Mouse (Mus musculus) lung, embryonic 16.5 days (tissue): Measurements from ENCODE around the gene Rinl. TPM values are rescaled to one million over a fixed set of nuclear protein-coding genes. Genes with fewer than 3 reads are reported as not detected.
A peak's percentile ranks its signal among the peaks of the same experiment; 100 is the strongest.

Source experiments
- ATAC-seq: fragments of 200-750 bp; cut with Nextera tagmentation; 2 replicates; pipeline ENCODE4 v1.8.0; 2017; ENCODE audit warnings: low read depth, mild to moderate bottlenecking, moderate library complexity
- H3K27ac ChIP-seq: fragments of 300-500 bp; sonication (generic); 2 replicates; pipeline ENCODE4 v1.5.1; 2014; ENCODE audit warnings: mild to moderate bottlenecking, control low read depth, low read length
- H3K27me3 ChIP-seq: fragments of 300-500 bp; sonication (generic); 2 replicates; pipeline ENCODE4 v1.6.1; 2014; ENCODE audit warnings: low read depth, low read length, mixed read lengths; ENCODE audit not compliant: control insufficient read depth, insufficient read depth
- H3K36me3 ChIP-seq: fragments of 300-500 bp; sonication (generic); 2 replicates; pipeline ENCODE4 v1.6.1; 2014; ENCODE audit warnings: low read length; ENCODE audit not compliant: control insufficient read depth, insufficient read depth
- H3K4me1 ChIP-seq: fragments of 300-500 bp; sonication (generic); replicated peaks from 2 replicates; pipeline ENCODE4 v1.6.1; 2014; ENCODE audit warnings: low read length, mixed read lengths; ENCODE audit not compliant: control insufficient read depth, insufficient read depth
- H3K4me2 ChIP-seq: fragments of 300-500 bp; sonication (generic); 2 replicates; pipeline ENCODE4 v1.6.1; 2014; ENCODE audit warnings: low read depth, low read length, control low read depth
- H3K4me3 ChIP-seq: fragments of 300-500 bp; sonication (generic); 2 replicates; pipeline ENCODE4 v1.5.1; 2014; ENCODE audit warnings: mild to moderate bottlenecking, low read length, control low read depth
- H3K9ac ChIP-seq: fragments of 300-500 bp; sonication (generic); 2 replicates; pipeline ENCODE4 v1.6.1; 2014; ENCODE audit warnings: low read length, control low read depth
- H3K9me3 ChIP-seq: fragments of 300-500 bp; sonication (generic); 2 replicates; pipeline ENCODE4 v1.6.1; 2016; ENCODE audit warnings: low read length; ENCODE audit not compliant: control insufficient read depth
- WGBS: fragments of 180-500 bp; shearing (Covaris S2); extraction: QIAGEN DNeasy Blood & Tissue Kit; methylation state at CpG from one replicate; pipeline ENCODE4 v1.1.7; 2014; 5-methylcytosine and 5-hydroxymethylcytosine counted together
- polyA plus RNA-seq: library from polyadenylated mRNA; unstranded; fragments of >200 nt; fragmentation: Nextera tagmentation; extraction: Ambion mirVana; gene quantifications from 2 replicates; pipeline ENCODE4 v1.2.1, GENCODE M21; 2015

Rinl gene
- polyA plus RNA-seq, 1 experiment from 2014 or later, result 9.2 TPM

DNA sequence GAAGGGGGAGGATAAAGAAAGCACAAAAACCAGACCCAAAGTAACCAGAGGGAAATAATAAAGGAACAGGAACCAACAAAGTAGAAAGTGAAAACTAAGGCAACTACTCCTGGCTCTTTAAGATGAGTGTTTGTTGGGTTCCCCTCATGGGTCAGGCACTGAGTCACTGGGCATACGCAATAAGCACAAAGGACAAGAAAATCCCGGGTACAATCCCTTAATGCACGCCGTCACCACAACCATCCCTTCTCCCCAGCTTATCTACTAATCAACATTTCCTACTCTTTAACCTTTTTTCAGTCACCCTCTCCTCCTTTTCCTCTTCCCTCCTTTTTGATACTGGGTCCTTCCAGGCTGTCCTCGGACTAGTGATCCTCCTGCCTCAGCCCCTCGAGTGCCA, 23.6 kb upstream of the Rinl start:
- H3K9me3 ChIP-seq, result no peaks in the 10 kb centered on the region
- ATAC-seq, result no peak

DNA sequence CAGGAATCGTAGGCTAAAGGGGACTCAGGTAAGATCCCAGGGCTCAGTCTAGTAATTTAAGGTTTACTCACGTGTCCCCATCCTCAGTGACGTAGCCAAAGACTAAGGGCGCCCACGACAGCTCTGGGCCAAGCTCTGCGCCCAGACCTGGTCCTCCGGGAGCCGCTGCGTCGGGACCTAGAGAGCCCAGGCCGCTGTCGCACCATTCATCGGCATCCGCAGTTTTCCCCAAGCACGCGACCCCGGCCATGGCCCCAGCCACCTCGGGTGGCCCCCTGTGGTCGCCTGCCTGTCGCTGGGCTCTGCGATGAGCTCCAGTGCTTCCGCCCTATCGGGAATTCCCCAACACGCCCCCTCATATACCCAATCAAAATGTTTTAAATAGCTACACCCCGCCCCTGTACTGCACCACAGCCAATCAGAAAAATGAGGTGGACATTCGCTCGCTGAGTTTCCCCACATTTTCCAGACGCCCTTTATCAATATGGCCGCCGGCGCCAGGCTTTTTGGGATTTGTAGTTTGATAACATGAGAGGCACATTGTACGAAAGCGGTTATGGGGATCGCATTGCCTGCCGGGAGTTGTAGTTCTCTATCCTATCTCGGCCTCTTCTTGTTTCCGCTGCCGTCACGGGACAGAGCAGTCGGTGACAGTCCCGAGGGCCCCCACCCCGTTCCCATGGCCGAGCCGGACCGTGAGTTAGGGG, 22.4 kb upstream of the Rinl start, which contains the start of gene Sirt2:
Gene Sirt2, plus strand, starts transcription at position 563 of the 707 bp plus-strand sequence.
- Histone ChIP-seq H3K9ac (peak within 1 kb of the TSS; percentile 83), H3K4me3 (peak within 1 kb of the TSS; percentile 90), H3K27me3 (no peaks in the 10 kb centered on the region), H3K4me2 (peak within 1 kb of the TSS; percentile 84), H3K27ac (no peak within 1 kb of the TSS), H3K4me1 (peaks cover 17% of the 10 kb centered on the region), H3K36me3 (peaks cover 4% of the 10 kb centered on the region; the same call in 1 of the 2 replicates), H3K9me3 (no peaks in the 10 kb centered on the region)
- WGBS, result under 1% methylated on average over 45 of the region's 45 CpGs
- peak; percentile 98 for ATAC-seq

More for the DNA sequence above, 23.6 kb upstream of the Rinl start:
- Histone ChIP-seq H3K9ac (no peak overlapping the region), H3K27me3 (no peaks in the 10 kb centered on the region), H3K4me3 (peak overlapping the region; percentile 90; the same call in 1 of the 2 replicates), H3K36me3 (peaks cover 4% of the 10 kb centered on the region; the same call in 1 of the 2 replicates), H3K27ac (no peak overlapping the region), H3K4me1 (peaks cover 17% of the 10 kb centered on the region), H3K4me2 (peak overlapping the region; percentile 84)
- WGBS, result 83% methylated on average over 6 of the region's 6 CpGs

DNA sequence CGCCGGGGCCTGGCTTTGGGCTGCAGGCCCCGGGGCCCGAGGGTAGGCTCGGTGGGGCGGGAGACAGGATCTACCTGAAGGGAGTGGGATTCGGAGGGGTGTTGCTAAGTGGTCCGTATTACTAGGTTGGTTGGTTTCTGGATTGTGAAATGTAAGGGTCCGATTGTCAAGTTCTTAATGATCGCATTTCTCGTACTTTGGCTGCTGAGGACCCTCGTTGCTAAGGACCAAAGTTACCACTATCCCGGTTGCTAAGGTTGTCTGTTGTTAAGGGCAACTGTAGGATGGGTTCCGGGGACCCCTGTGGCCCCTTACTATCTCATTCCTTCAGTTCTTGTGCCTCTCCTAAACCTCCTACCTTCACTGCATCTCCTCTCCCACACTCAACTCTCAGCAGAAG, 21.9 kb upstream of the Rinl start:
- H3K27me3 ChIP-seq, result no peaks in the 10 kb centered on the region
- H3K4me1 ChIP-seq, result peaks cover 17% of the 10 kb centered on the region
- H3K4me2 ChIP-seq, result peak overlapping the region; percentile 65
- no peaks in the 10 kb centered on the region for H3K9me3 ChIP-seq
- WGBS, result 3% methylated on average over 14 of the region's 14 CpGs
- ATAC-seq, result no peak
- H3K9ac ChIP-seq, result peak overlapping the region; percentile 83
- peak overlapping the region; percentile 90 for H3K4me3 ChIP-seq
- no peak overlapping the region for H3K27ac ChIP-seq
- no peaks in the 10 kb centered on the region for H3K36me3 ChIP-seq

DNA sequence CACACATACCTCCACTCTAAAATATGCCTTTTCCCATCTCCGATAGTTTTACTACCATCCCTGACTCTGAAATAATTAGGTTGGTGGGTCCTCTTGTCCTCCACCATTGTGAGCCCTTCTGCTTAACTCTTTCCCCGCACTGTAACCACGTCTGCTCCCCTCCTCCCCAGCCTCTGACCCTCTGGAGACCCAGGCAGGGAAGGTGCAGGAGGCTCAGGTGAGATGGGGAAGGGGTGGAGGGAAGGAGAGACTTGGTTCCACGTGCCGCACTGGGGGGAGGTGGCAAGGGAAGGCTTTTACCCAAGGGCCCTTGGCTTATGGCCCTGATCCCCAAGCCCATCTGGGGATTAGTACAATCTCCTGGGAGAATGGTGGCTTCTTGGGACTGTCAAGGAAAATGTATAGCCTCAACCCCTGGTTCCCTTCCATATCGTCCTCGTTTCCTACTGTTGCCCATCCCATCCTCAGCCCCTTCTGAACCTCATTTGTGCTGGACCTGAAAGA, 21.3 kb upstream of the Rinl start, which contains the start of gene Nfkbib:
Gene Nfkbib, minus strand, starts transcription at position 51 of the 504 bp plus-strand sequence.
- Histone ChIP-seq H3K27ac (no peak within 1 kb of the TSS), H3K4me2 (peak within 1 kb of the TSS; percentile 84), H3K4me3 (peak within 1 kb of the TSS; percentile 90), H3K9me3 (no peaks in the 10 kb centered on the region), H3K36me3 (no peaks in the 10 kb centered on the region), H3K9ac (peak within 1 kb of the TSS; percentile 83), H3K27me3 (no peaks in the 10 kb centered on the region), H3K4me1 (peaks cover 17% of the 10 kb centered on the region)
- WGBS, result 63% methylated on average over 7 of the region's 7 CpGs
- ATAC-seq, result no peak

DNA sequence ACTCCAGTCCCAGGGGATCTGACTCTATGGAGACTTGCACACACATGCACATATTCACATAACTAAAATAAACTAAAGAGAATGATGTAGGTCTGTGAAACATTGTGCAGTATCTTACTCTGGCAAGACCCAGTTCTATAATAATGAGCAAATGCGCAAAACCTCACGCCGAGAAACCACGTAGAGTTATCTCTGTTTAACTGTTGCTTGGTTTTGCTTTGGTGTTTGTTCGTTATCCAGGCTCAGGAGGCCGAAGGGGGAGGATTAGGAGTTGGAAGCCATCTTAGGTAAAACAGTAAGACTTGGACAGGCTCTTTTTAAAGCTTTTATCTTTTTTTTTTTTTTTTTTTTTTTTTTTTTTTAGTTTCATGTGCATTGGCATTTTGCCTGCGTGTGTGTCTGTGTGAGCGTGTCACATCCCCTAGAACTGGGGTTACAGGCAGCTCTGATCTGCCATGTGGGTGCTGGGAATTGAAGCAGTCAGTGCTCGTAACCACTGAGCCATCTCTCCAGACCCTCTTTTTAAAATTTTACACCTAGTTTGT, 19.3 kb upstream of the Rinl start:
- no peak overlapping the region for H3K4me3 ChIP-seq
- no peak overlapping the region for H3K9ac ChIP-seq
- peaks cover 17% of the 10 kb centered on the region for H3K4me1 ChIP-seq
- no peak overlapping the region for H3K27ac ChIP-seq
- no peak for ATAC-seq
- 0 out of 2 replicates have a peak, but pooled peaks cover 3% of the 10 kb centered on the region for H3K36me3 ChIP-seq
- no peaks in the 10 kb centered on the region for H3K9me3 ChIP-seq
- H3K4me2 ChIP-seq, result no peak overlapping the region
- H3K27me3 ChIP-seq, result no peaks in the 10 kb centered on the region
- WGBS, result 86% methylated on average over 9 of the region's 9 CpGs

DNA sequence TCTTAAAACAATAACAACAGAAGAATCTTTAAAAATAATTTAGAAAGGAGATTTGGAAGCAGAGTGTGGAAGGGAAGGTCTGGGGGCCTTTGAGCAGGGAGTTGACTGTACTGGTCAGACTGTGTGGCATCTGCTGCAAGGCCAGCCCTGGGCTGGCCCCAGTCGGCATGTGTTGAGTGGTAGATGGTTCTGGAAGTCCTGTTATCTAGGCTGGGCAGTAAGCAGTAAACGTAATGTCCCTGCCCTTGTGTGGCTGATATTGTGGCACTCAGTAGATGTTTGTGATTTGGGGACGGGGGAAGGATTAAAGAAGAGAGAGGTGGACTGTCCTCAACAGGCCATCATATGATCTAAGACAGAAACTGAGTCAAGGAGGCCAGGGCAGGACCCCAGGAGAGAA, 18.5 kb upstream of the Rinl start:
- H3K27me3 ChIP-seq, result no peaks in the 10 kb centered on the region
- no peak for ATAC-seq
- 81% methylated on average over 3 of the region's 3 CpGs for WGBS

DNA sequence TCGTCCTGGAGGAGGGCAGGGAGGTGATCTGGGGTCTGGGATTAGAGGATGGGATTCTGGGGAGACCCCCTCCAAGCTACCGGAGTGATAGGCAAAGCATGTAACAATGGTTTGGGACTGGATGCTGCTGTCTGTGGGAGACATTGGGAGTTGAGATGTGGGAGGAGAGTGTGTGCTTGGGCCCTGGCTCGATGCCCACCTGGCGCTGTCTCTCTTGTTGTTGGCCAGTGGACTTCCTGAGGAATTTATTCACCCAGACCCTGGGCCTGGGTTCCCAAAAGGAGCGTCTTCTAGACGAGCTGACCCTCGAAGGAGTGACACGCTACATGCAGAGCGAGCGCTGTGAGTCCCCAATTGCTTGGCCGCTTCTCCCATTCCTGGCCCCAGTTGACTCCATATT, 16.9 kb upstream of the Rinl start:
- no peak for ATAC-seq
- H3K36me3 ChIP-seq, result 0 out of 2 replicates have a peak, but pooled peaks cover 3% of the 10 kb centered on the region
- H3K4me1 ChIP-seq, result peaks cover 9% of the 10 kb centered on the region; the same call in 1 of the 2 replicates
- no peaks in the 10 kb centered on the region for H3K27me3 ChIP-seq
- H3K4me3 ChIP-seq, result no peak overlapping the region
- no peaks in the 10 kb centered on the region for H3K9me3 ChIP-seq
- H3K4me2 ChIP-seq, result no peak overlapping the region
- no peak overlapping the region for H3K9ac ChIP-seq
- 82% methylated on average over 11 of the region's 11 CpGs for WGBS
- no peak overlapping the region for H3K27ac ChIP-seq

More for the DNA sequence above, 18.5 kb upstream of the Rinl start:
- H3K36me3 ChIP-seq, result 0 out of 2 replicates have a peak, but pooled peaks cover 3% of the 10 kb centered on the region
- H3K27ac ChIP-seq, result no peak overlapping the region
- H3K4me1 ChIP-seq, result peaks cover 16% of the 10 kb centered on the region
- H3K4me2 ChIP-seq, result no peak overlapping the region
- no peaks in the 10 kb centered on the region for H3K9me3 ChIP-seq
- no peak overlapping the region for H3K9ac ChIP-seq
- no peak overlapping the region for H3K4me3 ChIP-seq

DNA sequence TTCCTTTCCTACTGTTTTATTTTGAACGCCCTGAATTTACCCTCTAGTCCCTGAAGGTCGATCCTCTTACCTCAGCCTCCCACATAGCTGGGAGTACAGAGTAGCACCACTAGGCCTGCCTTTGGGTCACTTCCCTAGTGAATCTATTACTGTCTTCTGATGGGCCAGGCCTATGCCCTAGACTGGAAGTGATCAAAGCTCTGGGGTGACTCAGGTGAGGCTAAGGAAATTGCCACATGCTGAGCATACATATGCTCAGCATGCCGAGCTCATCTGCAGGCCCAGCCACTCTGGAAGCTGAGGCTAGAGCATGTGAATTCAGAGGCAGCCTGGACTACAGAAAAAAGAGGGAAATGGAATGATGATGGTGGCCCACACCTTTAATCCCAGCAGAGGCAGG, 15.6 kb upstream of the Rinl start:
- no peak overlapping the region for H3K27ac ChIP-seq
- no peak overlapping the region for H3K9ac ChIP-seq
- H3K27me3 ChIP-seq, result no peaks in the 10 kb centered on the region
- H3K4me2 ChIP-seq, result no peak overlapping the region
- H3K4me3 ChIP-seq, result no peak overlapping the region
- WGBS, result 90% methylated on average over 3 of the region's 3 CpGs
- H3K36me3 ChIP-seq, result 0 out of 2 replicates have a peak, but pooled peaks cover 5% of the 10 kb centered on the region
- H3K4me1 ChIP-seq, result no peaks in the 10 kb centered on the region
- no peaks in the 10 kb centered on the region for H3K9me3 ChIP-seq
- ATAC-seq, result no peak

DNA sequence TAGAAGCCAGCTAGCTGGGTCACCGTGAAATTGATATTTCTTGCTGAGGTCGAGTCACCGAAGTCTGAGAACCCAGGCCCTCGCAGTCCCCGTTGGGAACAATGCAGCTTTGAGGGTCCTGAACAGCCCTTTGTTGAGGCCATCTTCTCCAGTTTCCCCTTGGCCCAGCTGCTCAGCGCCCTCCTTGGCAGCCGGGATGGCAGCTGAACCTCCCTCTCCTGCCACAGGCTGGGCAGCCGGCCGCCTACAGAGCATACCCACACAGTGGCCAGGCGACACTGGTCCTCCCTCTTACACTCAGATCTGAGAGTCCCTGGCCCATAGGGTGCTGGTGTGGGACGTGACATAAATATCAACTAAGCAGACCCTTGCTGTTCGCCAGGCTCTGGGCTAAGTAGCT, 14.6 kb upstream of the Rinl start:
- 73% methylated on average over 12 of the region's 12 CpGs for WGBS
- Histone ChIP-seq H3K27me3 (no peaks in the 10 kb centered on the region), H3K36me3 (0 out of 2 replicates have a peak, but pooled peaks cover 5% of the 10 kb centered on the region), H3K4me2 (no peak overlapping the region), H3K9ac (no peak overlapping the region), H3K9me3 (no peaks in the 10 kb centered on the region), H3K4me3 (no peak overlapping the region), H3K27ac (no peak overlapping the region), H3K4me1 (no peaks in the 10 kb centered on the region)
- no peak for ATAC-seq
